Mouse (Mus musculus) lung, postnatal 0 days (tissue): ENCODE results near the gene Fgd6.

Experiments used
- CTCF ChIP-seq: IDR thresholded peaks from 2 replicates; pipeline ENCODE4 v1.5.1; 2016; ENCODE audit warnings: antibody characterized with exemption, mild to moderate bottlenecking
- EP300 ChIP-seq: IDR thresholded peaks from 2 replicates; pipeline ENCODE4 v1.6.1; 2016; ENCODE audit warnings: antibody characterized with exemption, mild to moderate bottlenecking, control low read depth

GRCm38 (mm10) chr10:94172137-94172536, 136.3 kb downstream of the Fgd6 start:
- TF ChIP-seq CTCF (no peak), EP300 (no peak)
